Mouse (Mus musculus) layer of hippocampus, adult 11-12 months (tissue): ENCODE data around the gene Pex11a.
"Not testable (repeated sequence)": the region's sequence is repeated elsewhere in the genome, so short reads cannot be mapped to it uniquely, and the experiment has no call there.

Experiments used
- DNase-seq: peaks from one replicate; pipeline ENCODE4 v3.0.0; 2022; ENCODE audit warnings: low spot score

The Pex11a gene

GRCm38 (mm10) chr7:79742659-79743536 lies at the start of gene Pex11a, which contains the start of gene Wdr93:
Gene Pex11a, minus strand, starts transcription at chr7:79743131.
Gene Wdr93, plus strand, starts transcription at chr7:79743163.
- DNase-seq = peak; percentile 86

GRCm38 (mm10) chr7:79789812-79790211 lies 46.9 kb upstream of the Pex11a start:
- not testable (repeated sequence) for DNase-seq

GRCm38 (mm10) chr7:79786295-79786694 lies 43.4 kb upstream of the Pex11a start:
- DNase-seq = peak; percentile 72

GRCm38 (mm10) chr7:79782516-79782855 lies 39.6 kb upstream of the Pex11a start:
- no peak for DNase-seq

- DNase-seq = no peak
These were observed 39.0 kb upstream of the Pex11a start for GRCm38 (mm10) chr7:79781826-79782515.

GRCm38 (mm10) chr7:79780647-79781626 lies 38.0 kb upstream of the Pex11a start:
- DNase-seq = peak; percentile 80

GRCm38 (mm10) chr7:79771561-79772512 lies 28.9 kb upstream of the Pex11a start:
- peak; percentile 27 for DNase-seq

- DNase-seq = no peak
These were observed 26.7 kb upstream of the Pex11a start for GRCm38 (mm10) chr7:79769664-79770063.

GRCm38 (mm10) chr7:79765991-79766390 lies 23.1 kb upstream of the Pex11a start:
- DNase-seq = no peak

- DNase-seq = no peak
These were observed 19.2 kb upstream of the Pex11a start for GRCm38 (mm10) chr7:79762106-79762505.

- DNase-seq = no peak
These were observed 18.4 kb upstream of the Pex11a start for GRCm38 (mm10) chr7:79761124-79761876.

GRCm38 (mm10) chr7:79759766-79760165 lies 16.8 kb upstream of the Pex11a start:
- no peak for DNase-seq

- DNase-seq = no peak
These were observed 15.2 kb upstream of the Pex11a start for GRCm38 (mm10) chr7:79758176-79758575.

GRCm38 (mm10) chr7:79756334-79756733 lies 13.4 kb upstream of the Pex11a start:
- no peak for DNase-seq

- DNase-seq = no peak
These were observed 6.6 kb upstream of the Pex11a start for GRCm38 (mm10) chr7:79749511-79749910.

GRCm38 (mm10) chr7:79747659-79748058 lies 4.7 kb upstream of the Pex11a start:
- no peak for DNase-seq

- no peak for DNase-seq
These were observed 1.7 kb upstream of the Pex11a start for GRCm38 (mm10) chr7:79744585-79744984.

- no peak for DNase-seq
These were observed 1.1 kb upstream of the Pex11a start for GRCm38 (mm10) chr7:79744051-79744450.

GRCm38 (mm10) chr7:79742277-79742658 lies 663 bp downstream of the Pex11a start:
- no peak for DNase-seq

- DNase-seq = no peak
These were observed 2.7 kb downstream of the Pex11a start for GRCm38 (mm10) chr7:79740279-79740678.
